Mouse (Mus musculus) E14TG2a.4 (cell line): Measurements from ENCODE around the gene Mroh2a.

Experiments
- CTCF ChIP-seq: conservative IDR thresholded peaks from 2 replicates; pipeline ENCODE4 v1.5.1; 2014; ENCODE audit warnings: low read length
- NANOG ChIP-seq: IDR thresholded peaks from 2 replicates; pipeline ENCODE4 v1.6.1; 2014; ENCODE audit warnings: borderline replicate concordance, low read length, mixed read lengths
- POU5F1 ChIP-seq: IDR thresholded peaks from 2 replicates; pipeline ENCODE4 v1.6.1; 2014; ENCODE audit warnings: low read length, borderline replicate concordance

DNA sequence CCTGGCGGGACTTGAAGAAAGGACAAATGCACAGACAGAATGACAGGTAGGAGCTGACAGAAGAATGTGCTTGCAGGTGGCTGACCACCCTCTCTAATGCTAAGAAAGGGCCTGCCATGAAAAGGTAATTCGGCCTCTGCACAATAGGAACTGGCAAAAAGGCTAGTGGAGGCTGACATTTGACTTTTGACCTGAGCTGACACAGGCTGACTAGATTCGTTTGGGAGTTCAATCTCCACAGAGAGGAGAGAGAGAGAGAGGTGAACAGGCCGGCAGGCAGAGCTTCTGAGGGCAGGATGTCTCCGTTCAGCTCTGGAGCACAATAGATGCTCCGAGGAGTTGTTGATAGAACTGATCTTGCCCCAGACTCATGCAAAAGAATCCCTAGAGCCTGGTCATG, 19.6 kb downstream of the Mroh2a start:
- TF ChIP-seq CTCF, result no peak
- TF ChIP-seq NANOG, result no peak
- no peak for TF ChIP-seq POU5F1
